Mouse (Mus musculus) frontal cortex, postnatal 10 days (tissue): ENCODE measurements around the gene Cbx1.
A peak's percentile ranks its signal among the peaks of the same experiment; 100 is the strongest.
"Not testable (repeated sequence)": the region's sequence is repeated elsewhere in the genome, so short reads cannot be mapped to it uniquely, and the experiment has no call there.

Experiments
- DNase-seq, 2 experiments: peaks; one replicate each; pipeline ENCODE4 v3.0.0; 2022; ENCODE audit warnings: low spot score in 2 of 2, mixed read lengths in 1 of 2

The Cbx1 gene

DNA sequence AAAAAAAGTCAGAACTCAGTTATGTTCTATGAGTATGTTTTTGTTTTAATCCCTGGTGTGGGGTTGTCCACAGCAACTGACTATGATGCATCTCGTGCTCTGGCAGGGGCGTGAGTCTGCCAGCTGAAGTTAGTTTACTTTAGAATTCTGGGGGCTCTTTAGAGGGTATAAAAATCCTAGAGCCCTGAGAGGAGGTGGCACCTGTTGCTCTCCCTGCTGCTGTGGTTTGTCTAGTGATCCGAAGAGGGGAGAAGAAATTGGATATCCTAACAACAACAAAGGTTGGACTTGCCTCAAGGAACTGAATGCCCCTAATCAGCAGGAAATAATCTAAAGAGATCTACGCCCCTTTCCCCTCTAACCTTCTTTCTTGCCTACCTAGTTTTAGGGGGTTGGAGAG is 49.4 kb downstream of the Cbx1 start:
- no peak for DNase-seq

DNA sequence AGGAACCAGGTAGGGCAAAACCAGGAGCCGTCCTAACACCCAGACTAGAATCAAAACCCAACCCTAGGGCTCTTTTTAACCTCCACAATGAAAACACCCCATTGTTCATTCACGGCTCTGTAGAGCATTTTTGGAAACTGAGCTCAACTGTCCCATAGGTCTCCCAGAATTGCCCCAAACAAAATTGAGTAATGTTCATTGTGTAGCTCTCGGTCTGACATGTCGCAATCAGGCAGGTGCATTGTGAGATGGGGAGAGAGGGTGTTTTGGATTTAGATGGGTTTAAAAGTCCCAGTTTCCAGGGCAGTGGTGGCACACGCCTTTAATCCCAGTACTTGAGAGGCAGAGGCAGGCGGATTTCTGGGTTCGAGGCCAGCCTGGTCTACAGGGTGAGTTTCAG is 50.5 kb downstream of the Cbx1 start:
- no peak for DNase-seq

DNA sequence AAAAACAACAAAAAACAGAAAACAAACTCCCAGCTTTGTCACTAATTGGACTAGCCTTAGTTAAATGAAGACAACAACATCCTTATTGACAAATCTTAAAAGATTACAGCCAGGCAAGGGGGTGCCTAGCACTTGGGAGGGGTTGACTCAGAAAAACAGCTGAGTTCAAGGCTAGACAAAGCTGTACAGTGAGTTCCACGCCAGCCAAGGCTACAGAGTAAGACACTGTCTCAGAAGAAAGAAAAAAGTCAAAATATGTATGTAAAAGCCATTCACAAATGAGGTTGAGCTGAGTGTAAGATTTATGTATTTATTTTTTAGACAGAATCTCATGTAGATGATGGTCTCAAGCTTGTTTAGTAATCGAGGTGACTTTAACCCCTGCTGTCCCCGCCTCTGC is 51.0 kb downstream of the Cbx1 start:
- DNase-seq = no peak

GRCm38 (mm10) chr11:96840290-96840689 is 51.4 kb downstream of the Cbx1 start:
- DNase-seq = peak in 1 of 2 experiments; percentile 69

DNA sequence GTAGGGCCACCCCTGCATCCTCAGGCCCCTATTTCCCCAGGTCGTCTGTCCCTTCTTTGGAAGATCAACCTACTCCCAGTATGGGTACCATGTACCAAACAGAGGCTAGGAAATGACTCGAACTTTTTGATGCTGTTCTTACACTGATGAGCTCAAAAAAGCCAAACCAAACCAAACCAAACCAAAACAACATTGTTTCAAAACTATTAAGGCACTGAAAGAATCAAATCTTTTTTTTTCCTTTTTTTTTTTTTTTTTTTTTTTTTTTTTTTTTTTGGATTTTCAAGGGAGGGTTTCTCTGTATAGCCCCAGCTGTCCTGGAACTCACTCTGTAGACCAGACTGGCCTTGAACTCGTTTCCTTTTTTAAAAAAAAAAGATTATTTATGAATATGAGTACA is 54.7 kb downstream of the Cbx1 start:
- DNase-seq = no peak

DNA sequence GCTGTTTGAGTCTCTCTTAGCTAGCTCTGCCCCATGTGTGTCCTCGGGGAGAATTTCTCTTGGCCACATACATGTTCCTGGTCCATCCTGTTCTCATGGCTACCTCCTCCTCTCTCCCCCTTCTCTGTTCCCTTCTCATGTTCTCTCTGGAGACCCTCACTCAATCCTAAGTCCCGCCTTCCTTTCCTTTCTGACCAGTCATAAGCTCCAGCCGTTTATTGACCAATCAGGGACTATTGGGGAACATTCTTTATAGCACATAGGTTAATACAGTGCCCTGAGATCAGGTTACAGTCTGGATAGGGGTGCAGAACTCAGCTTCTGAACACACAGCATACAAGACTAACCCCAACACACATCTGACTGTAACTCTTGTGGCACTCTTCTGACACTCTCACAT is 58.3 kb downstream of the Cbx1 start:
- DNase-seq = no peak

- DNase-seq = no peak
These were observed 59.8 kb downstream of the Cbx1 start for GRCm38 (mm10) chr11:96848694-96849093.

DNA sequence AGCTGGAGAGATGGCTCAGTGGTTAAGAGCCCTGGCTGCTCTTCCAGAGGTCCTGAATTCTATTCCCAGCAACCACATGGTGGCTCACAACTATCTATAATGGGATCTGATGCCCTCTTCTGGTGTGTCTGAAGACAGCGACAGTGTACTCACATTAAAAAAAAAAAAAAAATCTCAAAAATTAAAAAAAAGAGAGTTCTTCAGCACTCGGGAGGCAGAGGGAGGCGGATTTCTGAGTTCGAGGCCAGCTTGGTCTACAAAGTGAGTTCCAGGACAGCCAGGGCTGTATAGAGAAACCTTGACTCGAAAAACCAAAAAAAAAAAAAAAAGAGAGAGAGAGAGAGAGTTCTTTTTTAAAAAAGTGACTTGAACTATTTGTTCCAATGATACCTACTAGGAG is 60.2 kb downstream of the Cbx1 start:
- DNase-seq = not testable (repeated sequence)

GRCm38 (mm10) chr11:96849681-96850467 is 60.9 kb downstream of the Cbx1 start, which contains the start of gene Copz2:
Gene Copz2 (plus strand): TSS chr11:96849870.
- DNase-seq = no peak

DNA sequence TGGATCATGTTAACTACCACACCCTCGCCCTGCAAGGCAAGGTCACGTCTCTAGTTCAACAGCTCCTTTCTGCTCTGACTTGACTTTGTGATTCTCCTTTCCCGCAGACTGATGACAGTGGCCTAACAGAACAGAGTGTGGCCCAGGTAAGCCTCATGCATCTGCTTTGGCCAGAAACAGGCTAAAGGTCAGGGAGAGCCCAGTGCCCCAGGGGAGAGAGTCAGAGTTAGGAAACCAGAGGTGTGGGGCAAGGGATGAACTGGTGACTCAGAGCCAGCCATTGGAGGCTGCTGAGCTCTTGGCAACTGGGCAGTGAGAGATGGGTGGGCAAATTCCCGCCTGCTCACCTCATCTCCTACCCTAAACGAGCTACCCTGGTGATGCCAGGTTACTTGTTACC is 68.5 kb downstream of the Cbx1 start:
- no peak for DNase-seq
